Mouse (Mus musculus): ENCODE results near the gene Kctd6. TPM values are rescaled to one million over a fixed set of nuclear protein-coding genes. Genes with fewer than 3 reads are reported as not detected.

Kctd6 gene
- polyA plus RNA-seq, 1 experiment from 2014 or later = 3.5 TPM

Other genes starting within 250 kb of the Kctd6 start
- 0.10 and 0.15 TPM in 2 replicates for gene Dnase1l3, start 219.6 kb upstream of the Kctd6 start, polyA plus RNA-seq (2015; fragmentation: Nextera tagmentation; extraction: Ambion mirVana)
- 23.9 and 24.2 TPM in 2 replicates for gene Abhd6, start 211.2 kb upstream of the Kctd6 start, polyA plus RNA-seq (2015; fragmentation: Nextera tagmentation; extraction: Ambion mirVana)
- gene Rpp14, start 133.8 kb upstream of the Kctd6 start, polyA plus RNA-seq (2015; fragmentation: Nextera tagmentation; extraction: Ambion mirVana) = 59.5 and 64.3 TPM in 2 replicates
- gene Pxk, start 115.9 kb upstream of the Kctd6 start, polyA plus RNA-seq (2015; fragmentation: Nextera tagmentation; extraction: Ambion mirVana) = 34.3 and 39.0 TPM in 2 replicates
- gene Pdhb, start 41.1 kb upstream of the Kctd6 start, polyA plus RNA-seq (2015; fragmentation: Nextera tagmentation; extraction: Ambion mirVana) = 203 TPM in 2 replicates
- gene Acox2, start 45.2 kb downstream of the Kctd6 start, polyA plus RNA-seq (2015; fragmentation: Nextera tagmentation; extraction: Ambion mirVana) = 0.80 TPM in 1 of 2 replicates, not detected in the other
- 1.0 and 2.3 TPM in 2 replicates for gene Fam107a, start 103.9 kb downstream of the Kctd6 start, polyA plus RNA-seq (2015; fragmentation: Nextera tagmentation; extraction: Ambion mirVana)
- 0.22 and 1.7 TPM in 2 replicates for gene Oit1, start 164.6 kb downstream of the Kctd6 start, polyA plus RNA-seq (2015; fragmentation: Nextera tagmentation; extraction: Ambion mirVana)